Mouse (Mus musculus) cortical plate, adult 2 months (tissue): ENCODE data around the gene Psmd2. TPM values are rescaled to one million over a fixed set of nuclear protein-coding genes. Genes with fewer than 3 reads are reported as not detected.
A peak's percentile ranks its signal among the peaks of the same experiment; 100 is the strongest.

Experiments used
- H3K27ac ChIP-seq: fragments of 200-500 bp; 2 replicates; pipeline ENCODE4 v1.5.1; 2012; ENCODE audit warnings: low read length, control low read depth, inconsistent platforms; ENCODE audit not compliant: insufficient read depth
- H3K4me1 ChIP-seq: fragments of 200-500 bp; 2 replicates; pipeline ENCODE4 v1.6.1; 2011; ENCODE audit warnings: low read length; ENCODE audit not compliant: control insufficient read depth, insufficient read depth
- H3K4me3 ChIP-seq: fragments of 200-500 bp; 2 replicates; pipeline ENCODE4 v1.5.1; 2011; ENCODE audit warnings: mild to moderate bottlenecking, low read length, control low read depth; ENCODE audit not compliant: insufficient read depth
- CTCF ChIP-seq: fragments of 200-500 bp; IDR thresholded peaks from 2 replicates; pipeline ENCODE4 v1.5.1; 2011; ENCODE audit warnings: mild to moderate bottlenecking, control low read depth, low read length; ENCODE audit not compliant: insufficient read depth; ENCODE audit errors: extremely low read depth
- POLR2A ChIP-seq: fragments of 200-500 bp; IDR thresholded peaks from 2 replicates; pipeline ENCODE4 v1.6.1; 2011; ENCODE audit warnings: mild to moderate bottlenecking, low read length, control low read depth; ENCODE audit not compliant: insufficient read depth; ENCODE audit errors: extremely low read depth
- polyA plus RNA-seq: library from polyadenylated mRNA; depleted of rRNA; stranded (reverse); fragments of >200 nt; gene quantifications from 2 replicates; pipeline ENCODE4 v1.2.3, GENCODE M21; 2012; rRNA removed

Gene Psmd2
- 173 TPM in 2 replicates for polyA plus RNA-seq

DNA sequence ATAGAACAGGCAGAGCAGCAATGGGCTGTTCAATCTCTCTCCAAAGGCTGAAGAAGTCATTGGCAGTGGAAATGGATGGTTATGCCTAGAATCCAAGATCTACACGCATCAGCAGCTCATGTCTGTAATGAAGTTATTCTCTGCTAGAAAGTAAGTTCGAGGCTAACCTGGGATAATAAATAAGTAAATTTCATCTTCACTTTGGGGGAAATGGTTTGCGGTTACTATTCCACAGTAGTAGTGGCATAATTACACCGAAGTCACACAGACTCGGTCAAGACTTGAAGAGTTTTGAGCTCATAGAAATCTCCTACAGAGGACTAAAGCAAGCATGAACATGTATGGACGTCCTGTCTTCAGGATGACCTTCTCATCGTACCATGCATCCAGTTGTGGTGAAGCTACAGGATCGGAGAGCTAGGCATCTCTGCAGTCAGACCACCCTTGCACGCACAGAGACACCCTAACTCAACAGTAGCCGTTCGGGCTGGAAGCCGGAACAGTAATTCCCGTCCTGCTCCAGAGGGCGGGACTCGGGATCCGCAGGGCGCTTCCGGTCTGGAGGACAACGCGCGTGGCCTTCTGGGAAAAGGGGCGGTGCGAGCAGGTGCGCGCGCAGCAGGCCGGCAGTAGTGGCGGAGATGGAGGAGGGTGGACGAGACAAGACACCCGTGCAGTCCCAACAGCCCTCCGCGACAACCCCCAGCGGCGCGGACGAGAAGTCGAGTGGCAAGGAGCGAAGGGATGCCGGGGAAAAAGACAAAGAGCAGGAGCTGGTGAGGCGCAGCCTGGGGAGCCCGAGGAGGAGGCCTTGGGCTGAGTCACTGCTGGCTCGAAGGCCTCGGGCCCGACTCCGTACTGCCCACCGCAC, at the start of gene Psmd2:
Gene Psmd2 (plus strand): TSS at position 577 of the 871 bp plus-strand sequence.
- peaks cover 1% of the 10 kb centered on the region; the same call in 1 of the 2 replicates for H3K4me1 ChIP-seq
- TF ChIP-seq CTCF: no peak
- peak; percentile 92 for TF ChIP-seq POLR2A
- H3K27ac ChIP-seq: peak within 1 kb of the TSS; percentile 40
- H3K4me3 ChIP-seq: peak within 1 kb of the TSS; percentile 84

DNA sequence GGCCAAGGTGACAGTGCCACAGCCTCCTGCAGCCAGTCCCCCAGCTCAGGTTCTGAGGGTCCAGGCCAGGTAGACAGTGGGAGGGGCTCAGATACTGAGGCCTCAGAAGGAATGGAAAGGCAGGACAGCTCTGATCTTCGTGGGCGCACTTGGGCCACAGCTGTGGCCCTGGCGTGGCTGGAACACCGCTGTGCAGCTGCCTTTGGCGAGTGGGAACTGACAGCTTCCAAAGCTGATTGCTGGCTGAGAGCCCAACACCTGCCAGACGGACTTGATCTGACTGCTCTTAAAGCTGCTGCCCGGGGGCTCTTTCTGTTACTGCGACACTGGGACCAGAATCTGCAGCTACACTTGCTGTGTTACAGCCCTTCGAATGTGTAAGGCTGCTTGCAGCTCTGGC, 46.7 kb upstream of the Psmd2 start:
- Histone ChIP-seq H3K4me1 (no peaks in the 10 kb centered on the region), H3K4me3 (no peak overlapping the region), H3K27ac (no peak overlapping the region)
- TF ChIP-seq CTCF (no peak), POLR2A (0 out of 2 replicates have a peak, but pooled peaks have one; percentile 7)

DNA sequence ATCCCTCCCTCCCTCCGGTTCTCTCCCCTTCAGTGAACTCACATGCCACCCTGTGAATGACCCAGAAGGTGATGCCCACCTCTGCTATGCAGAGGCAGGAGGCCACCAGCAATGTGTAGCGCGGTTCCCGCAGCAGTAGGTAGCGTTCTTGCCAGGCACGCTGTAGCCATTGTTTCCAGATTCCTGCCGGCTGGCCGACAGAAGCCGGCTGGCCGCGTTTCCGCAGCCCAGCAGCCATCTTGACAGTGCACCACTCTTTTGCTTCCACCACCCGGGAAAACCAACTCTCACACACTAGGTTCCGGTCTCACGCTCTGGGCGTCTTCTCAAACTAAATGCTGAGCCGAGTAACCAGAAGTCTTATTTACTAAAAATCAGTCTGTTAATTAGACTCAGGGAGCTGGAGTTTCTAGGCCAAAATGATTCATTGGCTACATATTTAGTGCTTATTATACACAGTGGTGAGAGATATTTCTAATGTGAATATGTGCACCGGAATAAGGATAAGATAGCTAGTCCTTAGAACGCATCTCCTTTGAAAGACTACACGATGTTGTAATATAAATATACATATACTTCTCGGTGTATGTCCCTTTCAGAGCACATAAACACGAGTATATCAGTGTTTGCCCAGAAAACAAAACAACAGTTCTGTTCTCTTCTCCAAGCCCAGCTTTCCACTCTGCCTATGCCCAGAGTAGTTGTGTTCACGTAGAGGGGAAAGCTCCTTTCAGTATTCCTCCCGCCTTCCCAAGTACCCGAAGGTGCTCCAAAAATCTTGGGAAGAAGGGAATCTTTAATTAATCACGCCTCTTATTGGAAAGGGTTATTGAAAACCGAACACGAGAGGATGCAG, 40.7 kb upstream of the Psmd2 start:
- peak overlapping the region; percentile 68 for H3K4me3 ChIP-seq
- TF ChIP-seq CTCF (no peak), POLR2A (peak; percentile 89)
- H3K27ac ChIP-seq: no peak overlapping the region
- no peaks in the 10 kb centered on the region for H3K4me1 ChIP-seq

DNA sequence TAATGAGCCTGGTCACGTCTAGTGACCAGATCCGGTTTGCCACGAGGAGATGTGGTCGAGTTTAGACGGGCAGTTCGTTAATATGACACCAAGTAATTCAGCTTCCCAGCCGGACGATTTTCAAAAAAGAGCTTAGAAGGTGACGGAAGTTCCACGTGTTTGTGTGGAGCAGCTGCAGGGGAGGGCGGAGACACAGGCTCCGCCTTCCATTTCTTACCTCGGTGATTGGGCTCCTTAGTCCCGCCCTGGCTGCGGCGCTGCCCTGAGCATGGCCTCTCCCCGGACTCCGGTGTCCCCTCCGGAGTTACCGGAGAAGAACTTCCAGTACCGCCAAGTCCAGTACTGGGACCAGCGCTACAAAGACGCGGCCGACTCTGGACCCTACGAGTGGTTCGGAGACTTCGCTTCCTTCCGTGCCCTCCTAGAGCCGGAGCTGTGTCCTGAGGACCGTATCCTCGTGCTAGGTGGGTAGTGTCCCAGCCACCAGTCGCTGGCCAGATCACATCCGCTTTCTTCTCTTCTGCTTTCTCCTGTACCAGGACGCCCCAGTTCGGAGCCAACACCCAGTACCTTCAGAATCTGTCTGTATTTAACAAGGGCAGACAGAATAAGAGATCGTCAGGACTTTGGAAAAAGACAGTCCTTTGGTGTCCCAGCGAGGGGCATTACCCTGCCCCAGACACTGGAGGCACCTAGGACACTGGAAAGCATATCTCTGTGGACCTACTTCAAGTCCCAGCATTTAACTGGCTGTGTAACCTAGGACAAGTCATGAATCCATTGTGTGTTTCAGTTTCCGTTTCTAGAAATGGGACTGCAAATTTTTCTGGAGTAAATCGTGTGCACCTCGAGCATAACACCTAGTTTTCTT, 39.9 kb upstream of the Psmd2 start, which contains the start of the genes Eef1akmt4, Gm49333 and Alg3:
Gene Eef1akmt4 (plus strand): TSS at position 237 of the 871 bp plus-strand sequence.
Gene Gm49333 (plus strand): TSS at position 254 of the 871 bp plus-strand sequence.
Gene Alg3 (minus strand): TSS at position 379 of the 871 bp plus-strand sequence.
- H3K4me3 ChIP-seq: peak within 1 kb of the TSS; percentile 68
- TF ChIP-seq POLR2A (0 out of 2 replicates have a peak, but pooled peaks have one; percentile 8), CTCF (no peak)
- H3K27ac ChIP-seq: no peak within 1 kb of the TSS
- H3K4me1 ChIP-seq: no peaks in the 10 kb centered on the region

DNA sequence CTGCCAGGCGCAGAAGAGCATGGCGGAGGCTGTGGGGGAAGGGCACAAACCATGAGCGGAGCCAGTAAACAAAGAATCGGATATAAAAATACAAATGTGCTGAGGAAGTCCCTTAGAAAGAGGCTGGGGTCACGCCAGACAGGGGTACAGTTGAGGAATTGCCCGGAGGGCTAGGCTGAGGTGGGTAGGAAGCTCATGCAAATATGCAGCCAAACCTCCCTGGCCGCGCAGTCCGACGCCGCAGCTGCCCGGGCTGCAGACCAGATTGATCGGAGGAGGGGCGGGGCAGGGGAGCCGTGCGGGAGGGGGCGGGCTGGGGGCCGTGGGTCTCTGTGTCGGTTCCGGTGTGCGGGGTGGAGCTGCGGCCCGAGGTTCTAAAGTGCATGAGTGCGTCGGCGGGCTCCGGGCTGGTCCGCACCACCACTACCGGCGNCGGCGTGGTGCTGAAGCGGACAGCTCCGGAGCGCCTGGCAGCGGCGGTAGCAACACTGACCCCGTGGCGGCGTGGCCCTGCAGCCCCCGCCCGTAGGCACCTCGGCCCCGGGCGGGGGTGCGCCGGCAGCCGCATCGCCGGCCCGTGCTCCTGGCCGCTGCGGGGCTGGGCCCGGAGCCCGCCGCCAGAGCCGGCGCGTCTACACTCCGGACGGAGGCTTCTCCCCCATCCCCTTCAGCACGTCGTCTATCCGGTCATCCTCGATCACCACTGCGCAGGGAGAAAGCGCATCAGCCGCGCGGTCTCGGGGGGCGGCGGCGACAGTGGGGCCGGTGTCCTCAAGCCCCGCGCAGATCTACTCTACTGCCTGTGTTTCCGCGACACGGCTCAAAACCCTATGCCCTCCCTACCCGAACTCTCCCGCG, 31.7 kb upstream of the Psmd2 start:
- Histone ChIP-seq H3K4me1 (no peaks in the 10 kb centered on the region), H3K4me3 (peak overlapping the region; percentile 69), H3K27ac (no peak overlapping the region)
- TF ChIP-seq POLR2A: no peak
- TF ChIP-seq CTCF: no peak

DNA sequence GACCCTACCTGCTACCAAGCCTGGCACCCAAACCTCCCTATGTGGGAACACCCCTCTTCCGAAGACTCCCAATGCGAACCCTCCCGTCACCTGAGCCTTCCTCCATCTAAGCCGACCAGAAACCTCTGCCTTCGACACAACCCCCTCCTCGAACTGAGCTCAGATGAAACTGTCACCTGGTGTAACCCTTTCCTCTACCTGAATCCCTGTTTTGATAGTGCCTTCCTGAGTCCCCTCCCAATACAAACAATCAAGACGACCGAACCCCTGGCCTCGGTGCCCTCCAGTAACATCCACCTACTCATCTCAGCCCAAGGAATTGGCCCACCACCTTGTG, 31.1 kb upstream of the Psmd2 start:
- peak overlapping the region; percentile 69 for H3K4me3 ChIP-seq
- no peaks in the 10 kb centered on the region for H3K4me1 ChIP-seq
- no peak overlapping the region for H3K27ac ChIP-seq
- TF ChIP-seq CTCF: no peak
- TF ChIP-seq POLR2A: no peak

DNA sequence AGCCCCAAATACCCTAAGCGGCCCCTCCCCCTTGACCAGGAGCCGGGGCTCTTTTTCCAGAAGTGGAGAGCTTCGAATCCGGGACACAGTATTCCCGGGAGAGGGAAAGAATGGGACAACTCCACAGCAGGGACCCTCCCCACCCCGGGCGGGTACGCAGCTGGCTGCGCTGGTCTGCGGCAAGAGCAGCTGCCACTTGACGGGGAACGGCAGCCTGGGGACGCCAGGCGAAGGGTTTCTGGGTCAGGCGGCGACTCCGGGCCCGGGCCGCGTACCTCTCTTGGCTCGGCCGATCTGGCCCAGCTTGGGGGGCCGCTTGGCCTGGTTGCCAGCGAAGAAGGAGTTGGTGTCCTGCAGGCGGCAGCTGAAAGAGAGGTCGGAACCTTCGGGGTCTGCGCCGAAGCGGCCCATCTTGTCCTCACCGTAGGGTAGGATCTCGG, 30.7 kb upstream of the Psmd2 start:
- Histone ChIP-seq H3K4me1 (no peaks in the 10 kb centered on the region), H3K4me3 (peak overlapping the region; percentile 69), H3K27ac (peak overlapping the region; percentile 58)
- TF ChIP-seq POLR2A (no peak), CTCF (no peak)
